Mouse (Mus musculus) thymus, postnatal 4 days (tissue): ENCODE measurements around the gene Fgfr2.

Experiments
- DNase-seq: peaks from one replicate; pipeline ENCODE4 v3.0.0; 2021

The Fgfr2 gene

GRCm38 (mm10) chr7:131356105-131356504 is 1767.0 kb downstream of the Fgfr2 start:
- DNase-seq = no peak

DNA sequence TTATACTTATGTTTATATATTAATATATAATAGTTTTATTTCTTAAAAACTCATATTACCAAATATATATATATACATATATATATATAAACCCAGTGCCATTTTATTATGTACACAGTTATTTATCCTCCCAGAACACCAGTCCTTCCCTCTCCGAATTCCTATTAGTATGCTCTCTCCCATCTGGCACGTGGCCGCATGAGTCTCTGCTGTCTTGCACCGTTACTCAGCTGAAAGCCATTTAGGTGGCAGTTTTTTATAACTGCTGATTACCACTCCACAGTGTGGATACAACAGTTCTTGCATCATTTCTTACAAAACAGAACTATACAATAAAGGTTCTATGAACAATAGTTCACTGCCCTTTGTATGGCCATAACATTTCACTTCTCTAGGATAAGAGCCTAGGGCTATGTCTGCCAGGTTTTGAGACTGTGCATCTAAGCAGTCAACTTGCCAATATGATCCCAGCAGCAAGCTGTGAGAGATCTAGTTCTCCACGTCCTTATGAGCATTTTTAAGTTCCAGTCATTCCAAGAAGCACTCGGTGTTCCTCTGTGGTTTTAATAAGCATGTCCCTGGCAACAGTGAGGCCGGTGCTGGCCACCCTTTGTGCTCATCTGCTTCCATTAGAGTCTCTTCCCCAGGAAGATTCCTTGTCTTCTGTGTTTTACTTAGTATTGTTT is 1777.2 kb downstream of the Fgfr2 start:
- DNase-seq = no peak

GRCm38 (mm10) chr7:131337502-131338068 is 1785.6 kb downstream of the Fgfr2 start:
- no peak for DNase-seq

GRCm38 (mm10) chr7:131333564-131333963 is 1789.6 kb downstream of the Fgfr2 start, which contains the start of gene Fam24a:
Gene Fam24a (plus strand): TSS chr7:131333864.
- no peak for DNase-seq

- DNase-seq = no peak
These were observed 1791.5 kb downstream of the Fgfr2 start for GRCm38 (mm10) chr7:131331688-131332087.

DNA sequence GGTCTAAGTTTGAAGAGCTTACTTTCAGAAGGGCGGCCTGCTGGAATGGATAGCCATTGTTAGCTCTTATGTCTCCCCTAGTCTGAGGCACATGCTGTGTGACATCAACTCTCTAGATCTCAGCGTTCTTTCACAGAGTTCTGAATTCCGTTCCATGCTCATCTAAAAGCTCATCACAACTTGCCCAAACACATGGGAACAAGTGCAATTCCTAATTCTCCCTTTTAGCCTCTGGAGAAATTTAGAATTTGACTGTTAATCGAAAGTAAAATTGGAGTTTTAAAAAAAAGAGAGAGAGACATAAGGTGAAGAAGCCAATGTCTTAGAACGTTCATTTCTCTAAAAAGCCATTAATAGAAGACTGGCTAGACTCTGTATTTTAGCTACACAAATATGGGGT is 1793.7 kb downstream of the Fgfr2 start, which contains the start of gene Fam24b:
Gene Fam24b (minus strand): TSS at position 101 of the 400 bp plus-strand sequence.
- no peak for DNase-seq

GRCm38 (mm10) chr7:131327054-131327453 is 1796.1 kb downstream of the Fgfr2 start:
- no peak for DNase-seq

DNA sequence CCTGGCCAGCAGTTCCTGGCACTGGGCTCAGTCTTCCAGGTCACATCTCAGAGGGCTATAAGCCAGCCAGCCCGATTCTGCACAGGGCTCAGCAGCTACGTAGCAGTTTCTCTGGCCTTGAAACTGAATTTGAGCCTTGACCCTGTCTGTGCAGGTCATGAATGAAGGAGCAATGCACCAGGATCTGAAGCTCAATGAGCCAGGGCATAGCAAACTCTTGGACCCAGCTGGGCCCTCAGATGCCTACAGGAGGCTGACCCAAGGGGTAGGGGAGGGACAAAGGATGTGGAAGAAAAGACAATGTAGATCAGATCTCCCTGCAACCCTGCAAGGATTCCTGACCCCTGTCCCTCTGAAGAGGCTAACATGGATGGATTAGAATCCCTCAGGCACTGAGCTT is 1801.0 kb downstream of the Fgfr2 start, which contains the start of gene Cuzd1:
Gene Cuzd1 (minus strand): TSS at position 101 of the 400 bp plus-strand sequence.
- no peak for DNase-seq

DNA sequence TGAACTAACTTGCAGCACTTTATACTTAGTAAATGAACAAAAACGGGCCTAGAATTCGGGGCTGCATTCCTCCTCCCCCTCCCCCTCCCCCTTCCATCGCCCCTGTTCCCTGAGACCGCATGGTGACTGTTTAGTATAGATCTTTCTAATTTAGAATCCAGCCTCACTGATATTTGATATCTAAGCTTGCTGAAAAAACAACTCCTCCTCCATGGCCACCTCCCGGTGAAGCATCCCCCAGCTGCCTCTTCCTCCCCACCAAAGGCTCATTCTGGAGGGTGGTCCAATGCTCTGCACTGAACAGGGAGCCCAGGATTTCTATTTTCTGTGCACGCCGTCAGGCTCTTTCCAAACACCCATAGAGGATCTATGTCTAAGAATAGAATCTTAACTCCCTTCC is 1804.8 kb downstream of the Fgfr2 start:
- no peak for DNase-seq

DNA sequence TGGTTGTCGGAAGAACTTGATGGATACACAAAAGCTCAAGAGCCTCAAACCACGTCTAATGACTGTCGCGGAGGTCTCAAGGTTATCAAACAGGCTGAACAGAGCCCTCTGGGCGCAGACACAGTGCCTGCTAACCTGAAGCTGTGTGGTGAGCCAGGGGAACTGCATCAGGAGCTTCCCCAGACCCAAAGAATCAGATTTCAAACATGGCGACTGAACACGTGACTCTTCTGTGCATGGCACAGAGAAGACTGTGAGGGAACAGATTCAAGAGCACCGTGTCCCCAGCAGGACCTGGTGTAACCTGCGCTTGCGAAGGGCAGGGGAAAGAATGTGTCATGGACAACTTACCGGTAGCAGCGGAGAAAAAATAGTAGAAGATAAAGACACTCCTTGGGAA is 1805.6 kb downstream of the Fgfr2 start:
- no peak for DNase-seq

- no peak for DNase-seq
These were observed 1808.7 kb downstream of the Fgfr2 start for GRCm38 (mm10) chr7:131314493-131314892.

DNA sequence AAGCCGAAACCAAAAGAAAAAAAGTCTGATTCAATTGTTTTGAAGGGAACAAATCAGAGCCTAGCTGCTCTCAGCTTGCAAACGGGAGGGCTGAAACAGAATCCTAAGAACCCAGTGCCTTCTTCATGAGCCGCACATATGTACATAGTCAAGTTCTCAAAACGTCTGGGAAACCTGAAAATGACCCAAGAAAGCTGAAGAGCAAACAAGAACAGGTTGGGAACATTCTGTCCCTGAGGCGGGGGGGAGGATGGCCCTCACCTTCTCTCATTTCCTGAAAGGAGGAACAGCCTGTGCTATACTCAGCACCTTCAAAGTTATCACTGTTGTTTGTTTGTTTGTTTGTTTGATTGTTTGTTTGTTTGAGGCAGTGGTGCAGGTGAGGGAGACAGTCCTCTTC is 1816.4 kb downstream of the Fgfr2 start:
- DNase-seq = no peak

- no peak for DNase-seq
These were observed 1819.8 kb downstream of the Fgfr2 start for GRCm38 (mm10) chr7:131303340-131303739.

DNA sequence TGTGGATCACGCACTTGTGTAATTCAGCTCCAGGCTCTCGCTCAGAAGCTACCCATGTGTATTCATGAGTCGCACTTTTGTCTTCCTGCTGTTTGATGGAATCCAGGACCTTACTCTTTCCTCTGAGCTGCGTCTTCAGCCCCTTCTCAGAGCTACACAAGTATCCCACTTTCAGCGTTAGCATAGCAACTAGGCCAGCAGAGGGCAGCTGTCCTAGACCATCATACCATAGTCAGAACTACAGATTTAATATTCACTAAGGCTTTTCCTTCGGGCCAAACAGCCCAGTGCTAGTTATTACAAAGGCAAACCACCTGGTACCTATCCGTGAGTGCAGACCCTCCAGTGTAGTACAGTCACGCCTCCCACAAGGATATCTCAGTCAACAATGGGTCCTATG is 1826.0 kb downstream of the Fgfr2 start:
- DNase-seq = no peak

DNA sequence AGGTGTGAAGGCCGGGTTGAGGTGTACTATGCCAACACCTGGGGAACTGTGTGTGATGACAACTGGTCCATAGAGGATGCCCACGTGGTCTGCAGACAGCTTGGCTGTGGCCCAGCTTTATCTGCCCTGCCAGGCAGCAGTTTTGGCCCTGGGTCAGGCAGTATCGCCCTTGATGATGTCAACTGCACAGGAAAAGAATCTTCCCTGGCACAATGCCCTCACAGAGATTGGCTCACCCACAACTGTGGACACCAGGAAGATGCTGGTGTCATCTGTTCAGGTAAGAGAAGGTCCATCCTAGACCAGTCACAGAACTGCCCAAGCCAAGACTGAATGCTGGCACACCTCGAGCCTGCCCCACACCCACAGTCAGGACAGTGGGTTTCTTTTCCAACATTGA is 1857.3 kb downstream of the Fgfr2 start:
- DNase-seq = no peak

- no peak for DNase-seq
These were observed 1858.9 kb downstream of the Fgfr2 start for GRCm38 (mm10) chr7:131264251-131264650.

DNA sequence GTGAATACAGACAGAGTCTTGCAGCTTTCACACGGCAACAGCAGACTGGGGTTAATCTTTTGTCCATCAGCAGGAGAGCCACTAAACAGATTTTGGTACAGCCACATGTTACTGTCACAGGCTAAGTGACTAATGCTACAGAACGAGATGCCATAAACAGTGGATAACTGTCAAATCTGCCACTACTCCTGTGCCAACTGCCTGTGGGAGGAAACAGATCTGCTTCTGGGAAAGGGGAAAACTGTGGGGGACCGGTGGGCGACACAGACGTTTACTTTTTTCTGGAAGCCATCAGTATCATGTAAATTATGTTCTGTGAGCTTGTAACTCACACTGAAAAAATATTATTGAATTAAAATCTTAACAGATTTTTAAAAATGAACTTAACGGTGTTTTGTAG is 1862.2 kb downstream of the Fgfr2 start:
- no peak for DNase-seq

- no peak for DNase-seq
These were observed 1865.8 kb downstream of the Fgfr2 start for GRCm38 (mm10) chr7:131257309-131257708.

DNA sequence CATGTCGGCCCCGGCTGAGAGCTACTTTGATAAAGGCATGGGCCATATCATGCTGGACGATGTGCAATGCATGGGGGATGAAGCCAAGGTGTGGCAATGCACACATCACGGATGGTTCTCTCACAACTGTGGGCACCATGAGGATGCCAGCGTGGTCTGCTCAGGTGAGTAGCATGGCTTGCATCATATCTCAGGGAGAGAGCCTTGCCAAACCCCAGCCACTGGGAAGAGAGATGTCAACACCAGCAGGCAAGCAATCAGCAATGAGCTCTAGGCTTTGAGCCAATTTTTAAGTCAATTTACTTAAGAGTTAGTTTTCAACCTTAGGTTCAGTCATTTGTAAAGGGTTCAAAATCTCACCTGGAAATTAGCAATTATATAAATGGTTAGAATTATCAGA is 1866.3 kb downstream of the Fgfr2 start:
- no peak for DNase-seq

DNA sequence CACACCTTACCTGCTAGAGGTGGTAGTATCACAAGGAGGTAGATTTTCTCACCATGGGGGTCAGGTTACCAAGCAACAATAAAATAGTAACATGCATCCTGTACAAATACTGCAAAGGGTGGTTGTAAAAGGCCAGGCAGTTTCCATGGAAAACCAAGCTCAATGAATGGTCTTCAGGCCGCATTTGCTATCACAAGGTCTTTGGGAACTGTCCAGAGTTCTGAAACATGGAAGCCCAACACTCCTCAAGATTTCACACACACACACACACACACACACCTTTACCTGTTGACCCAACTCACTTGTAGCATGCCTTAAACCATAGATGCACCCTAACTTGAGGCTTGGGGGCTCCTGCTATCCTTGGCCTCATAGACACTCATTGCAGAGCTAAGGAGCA is 1878.2 kb downstream of the Fgfr2 start:
- no peak for DNase-seq

DNA sequence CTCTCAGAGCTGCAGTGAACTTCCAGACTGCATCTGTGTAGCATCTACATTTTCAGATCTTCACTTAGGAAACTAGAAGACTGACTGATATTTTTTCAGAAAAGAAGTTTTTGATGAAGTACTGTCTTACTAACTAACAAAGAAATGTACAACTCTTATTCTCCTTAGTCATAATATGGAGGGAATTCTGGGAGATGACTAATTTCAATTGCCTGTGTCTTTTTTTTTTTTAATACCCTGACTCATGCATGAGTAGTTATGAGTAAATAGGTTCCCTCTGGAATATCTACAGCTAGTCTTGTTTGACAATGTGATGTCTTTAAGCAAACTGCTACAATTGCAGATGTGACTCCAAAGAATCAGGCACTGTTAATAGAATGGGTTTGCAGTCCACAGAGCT is 1887.1 kb downstream of the Fgfr2 start:
- no peak for DNase-seq

GRCm38 (mm10) chr7:131223086-131223485 is 1900.1 kb downstream of the Fgfr2 start:
- DNase-seq = no peak

- no peak for DNase-seq
These were observed 1935.2 kb downstream of the Fgfr2 start for GRCm38 (mm10) chr7:131187996-131188395.

DNA sequence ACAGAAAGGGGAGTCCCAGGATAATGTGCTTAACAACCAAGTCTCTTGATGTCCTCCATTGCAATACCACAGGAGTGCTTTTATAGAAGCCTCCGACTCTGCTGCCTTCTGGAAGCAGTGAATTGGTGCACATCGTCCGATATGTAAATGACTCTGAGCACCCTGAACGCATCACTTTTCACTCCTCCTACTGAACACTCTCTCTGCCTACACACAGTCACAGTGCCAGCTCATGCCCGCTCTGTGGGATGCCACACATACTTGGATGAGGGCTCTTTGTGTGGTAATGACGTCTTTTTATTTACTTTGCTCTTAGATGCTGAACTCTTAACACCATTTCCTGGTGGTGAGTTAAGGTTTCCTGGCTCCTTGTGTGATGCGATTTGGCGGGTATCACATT is 1936.1 kb downstream of the Fgfr2 start:
- no peak for DNase-seq

DNA sequence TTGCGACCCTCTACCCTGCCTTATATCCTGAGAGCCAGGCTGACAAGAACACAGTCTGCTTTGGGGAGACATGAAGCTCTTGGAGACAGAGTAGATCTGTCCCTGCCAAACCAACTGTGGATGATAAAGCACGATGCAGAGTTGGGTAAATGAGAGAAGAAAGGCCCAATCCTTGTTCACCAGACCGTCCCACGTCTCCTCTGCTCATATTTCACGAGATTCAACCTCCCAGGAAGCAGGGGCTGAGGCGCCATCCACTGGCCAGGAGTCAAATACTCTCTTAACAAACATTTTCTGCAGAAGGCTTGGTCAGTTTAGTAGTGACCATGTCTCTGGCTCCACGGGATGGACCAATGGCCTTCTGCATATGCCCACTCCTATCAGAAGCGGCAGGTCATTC is 1938.8 kb downstream of the Fgfr2 start:
- no peak for DNase-seq
